Mouse (Mus musculus) midbrain, postnatal 0 days (tissue): ENCODE measurements around the gene Rrp12. TPM values are rescaled to one million over a fixed set of nuclear protein-coding genes. Genes with fewer than 3 reads are reported as not detected.

Experiments used
- ATAC-seq: fragments of 200-750 bp; cut with Nextera tagmentation; 2 replicates; pipeline ENCODE4 v1.8.0; 2017; ENCODE audit warnings: moderate number of reproducible peaks, mild to moderate bottlenecking, moderate TSS enrichment, moderate library complexity; ENCODE audit not compliant: low FRiP score
- DNase-seq: peaks from one replicate; pipeline ENCODE4 v3.0.0-alpha.2; 2015; ENCODE audit warnings: low spot score
- H3K27ac ChIP-seq: fragments of 300-500 bp; sonication (generic); 2 replicates; pipeline ENCODE4 v1.5.1; 2014; ENCODE audit warnings: low read depth, mild to moderate bottlenecking, low read length, mixed read lengths
- H3K27me3 ChIP-seq: fragments of 300-500 bp; sonication (generic); 2 replicates; pipeline ENCODE4 v1.6.1; 2014; ENCODE audit warnings: low read length, control low read depth, mixed read lengths; ENCODE audit not compliant: insufficient read depth
- H3K36me3 ChIP-seq: fragments of 300-500 bp; sonication (generic); 2 replicates; pipeline ENCODE4 v1.6.1; 2014; ENCODE audit warnings: low read length, control low read depth, mixed read lengths; ENCODE audit not compliant: insufficient read depth
- H3K4me1 ChIP-seq: fragments of 300-500 bp; sonication (generic); 2 replicates; pipeline ENCODE4 v1.6.1; 2014; ENCODE audit warnings: mild to moderate bottlenecking, control low read depth, antibody characterized with exemption, low read length, mixed read lengths; ENCODE audit not compliant: insufficient read depth
- H3K4me2 ChIP-seq: fragments of 300-500 bp; sonication (generic); 2 replicates; pipeline ENCODE4 v1.6.1; 2014; ENCODE audit warnings: low read depth, mild to moderate bottlenecking, low read length, mixed read lengths; ENCODE audit not compliant: poor library complexity, severe bottlenecking
- H3K4me3 ChIP-seq: fragments of 300-500 bp; sonication (generic); 2 replicates; pipeline ENCODE4 v1.5.1; 2014; ENCODE audit warnings: low read depth, mild to moderate bottlenecking, low read length, moderate library complexity
- H3K9ac ChIP-seq: fragments of 300-500 bp; sonication (generic); replicated peaks from 2 replicates; pipeline ENCODE4 v1.6.1; 2014; ENCODE audit warnings: mild to moderate bottlenecking, low read length, moderate library complexity, mixed read lengths; ENCODE audit not compliant: poor library complexity, severe bottlenecking
- H3K9me3 ChIP-seq: fragments of 300-500 bp; sonication (generic); 2 replicates; pipeline ENCODE4 v1.6.1; 2016; ENCODE audit warnings: low read length, control low read depth
- CTCF ChIP-seq: IDR thresholded peaks from 2 replicates; pipeline ENCODE4 v1.5.1; 2016; ENCODE audit warnings: antibody characterized with exemption, mild to moderate bottlenecking
- WGBS: fragments of 180-500 bp; shearing (Covaris S2); extraction: QIAGEN DNeasy Blood & Tissue Kit; methylation state at CpG from one replicate; pipeline ENCODE4 v1.1.7; 2014; 5-methylcytosine and 5-hydroxymethylcytosine counted together
- polyA plus RNA-seq: library from polyadenylated mRNA; unstranded; fragments of >200 nt; fragmentation: Nextera tagmentation; extraction: Ambion mirVana; gene quantifications from 2 replicates; pipeline ENCODE4 v1.2.1, GENCODE M21; 2015
- total RNA-seq: library from RNA; depleted of rRNA; stranded (reverse); fragments of >200 nt; gene quantifications from 2 replicates; pipeline ENCODE4 v1.2.3, GENCODE M21; 2014

The Rrp12 gene
- total and polyA plus RNA-seq, 2 experiments from 2014 or later: 13.9 to 20.6 TPM

DNA sequence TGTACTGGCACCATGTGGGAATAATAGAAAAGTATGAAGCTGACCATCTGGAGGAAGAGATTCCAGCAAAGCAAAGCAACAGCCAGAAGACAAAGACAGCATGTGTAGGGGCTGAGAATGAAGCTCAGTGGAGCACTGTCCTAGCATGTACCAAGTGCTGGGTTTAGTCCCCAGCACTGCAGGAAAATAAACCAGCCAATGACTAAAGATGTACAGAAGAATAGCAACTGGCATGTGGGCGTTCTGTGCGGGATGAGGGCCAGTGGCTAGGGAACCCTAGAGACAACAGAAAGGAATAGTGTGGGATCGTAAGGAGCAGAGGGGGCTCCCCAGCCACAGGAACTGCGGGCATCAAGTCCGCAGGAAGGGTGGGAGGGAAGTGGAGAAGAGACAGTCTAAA lies 26.7 kb downstream of the Rrp12 start:
- ATAC-seq: no peak
- Histone ChIP-seq H3K36me3 (peaks cover 73% of the 10 kb centered on the region), H3K9ac (no peak overlapping the region), H3K27ac (no peak overlapping the region), H3K9me3 (no peaks in the 10 kb centered on the region), H3K4me2 (no peak overlapping the region), H3K4me1 (no peaks in the 10 kb centered on the region), H3K27me3 (no peaks in the 10 kb centered on the region), H3K4me3 (no peak overlapping the region)
- no peak for TF ChIP-seq CTCF
- no peak for DNase-seq
- 96% methylated on average over 5 of the region's 5 CpGs for WGBS

- peaks cover 71% of the 10 kb centered on the region for H3K36me3 ChIP-seq
These were observed 29.3 kb downstream of the Rrp12 start for GRCm38 (mm10) chr19:41866707-41867106.

GRCm38 (mm10) chr19:41857816-41858310 lies 38.1 kb downstream of the Rrp12 start:
- Histone ChIP-seq H3K9ac (no peak overlapping the region), H3K9me3 (no peaks in the 10 kb centered on the region), H3K27ac (no peak overlapping the region), H3K4me3 (no peak overlapping the region), H3K4me1 (no peaks in the 10 kb centered on the region), H3K27me3 (no peaks in the 10 kb centered on the region), H3K4me2 (no peak overlapping the region), H3K36me3 (peaks cover 17% of the 10 kb centered on the region; the same call in 1 of the 2 replicates)
- ATAC-seq (no peak), DNase-seq (no peak)
- TF ChIP-seq CTCF: no peak
- WGBS: 88% methylated on average over 3 of the region's 3 CpGs

More at GRCm38 (mm10) chr19:41866707-41867106, 29.3 kb downstream of the Rrp12 start:
- WGBS: 90% methylated on average over 8 of the region's 8 CpGs
- no peak overlapping the region for H3K9ac ChIP-seq
- ATAC-seq (no peak), DNase-seq (no peak)
- H3K4me2 ChIP-seq: no peak overlapping the region
- no peaks in the 10 kb centered on the region for H3K9me3 ChIP-seq
- H3K27me3 ChIP-seq: no peaks in the 10 kb centered on the region
- H3K4me1 ChIP-seq: no peaks in the 10 kb centered on the region
- H3K4me3 ChIP-seq: no peak overlapping the region
- no peak overlapping the region for H3K27ac ChIP-seq
- TF ChIP-seq CTCF: no peak

- DNase-seq (no peak), ATAC-seq (no peak)
- Histone ChIP-seq H3K4me3 (no peak overlapping the region), H3K27me3 (no peaks in the 10 kb centered on the region), H3K36me3 (peaks cover 12% of the 10 kb centered on the region; the same call in 1 of the 2 replicates), H3K9me3 (no peaks in the 10 kb centered on the region), H3K4me2 (no peak overlapping the region), H3K9ac (no peak overlapping the region), H3K4me1 (no peaks in the 10 kb centered on the region), H3K27ac (no peak overlapping the region)
- TF ChIP-seq CTCF: no peak
- 90% methylated on average over 5 of the region's 5 CpGs for WGBS
These were observed 38.7 kb downstream of the Rrp12 start for GRCm38 (mm10) chr19:41857086-41857762.

GRCm38 (mm10) chr19:41852423-41852822 lies 43.5 kb downstream of the Rrp12 start:
- H3K27ac ChIP-seq: no peak overlapping the region
- 86% methylated on average over 4 of the region's 4 CpGs for WGBS
- no peak overlapping the region for H3K4me3 ChIP-seq
- no peaks in the 10 kb centered on the region for H3K27me3 ChIP-seq
- H3K9me3 ChIP-seq: no peaks in the 10 kb centered on the region
- H3K4me2 ChIP-seq: no peak overlapping the region
- H3K36me3 ChIP-seq: no peaks in the 10 kb centered on the region
- DNase-seq (no peak), ATAC-seq (no peak)
- TF ChIP-seq CTCF: no peak
- H3K9ac ChIP-seq: no peak overlapping the region
- no peaks in the 10 kb centered on the region for H3K4me1 ChIP-seq

GRCm38 (mm10) chr19:41850719-41851543 lies 45.0 kb downstream of the Rrp12 start:
- peak overlapping the region; percentile 44; the same call in 1 of the 2 replicates for H3K27ac ChIP-seq
- H3K4me2 ChIP-seq: no peak overlapping the region
- TF ChIP-seq CTCF: no peak
- H3K4me3 ChIP-seq: no peak overlapping the region
- H3K9ac ChIP-seq: no peak overlapping the region
- H3K36me3 ChIP-seq: no peaks in the 10 kb centered on the region
- H3K27me3 ChIP-seq: no peaks in the 10 kb centered on the region
- no peaks in the 10 kb centered on the region for H3K9me3 ChIP-seq
- ATAC-seq: no peak
- no peaks in the 10 kb centered on the region for H3K4me1 ChIP-seq
- DNase-seq: no peak
- WGBS: 16% methylated on average over 14 of the region's 14 CpGs
